Mouse (Mus musculus): Measurements from ENCODE around the gene Zfhx3. TPM values are rescaled to one million over a fixed set of nuclear protein-coding genes. Genes with fewer than 3 reads are reported as not detected.

Gene Zfhx3
- polyA plus RNA-seq, 1 experiment from 2014 or later: 8.4 TPM

DNA sequence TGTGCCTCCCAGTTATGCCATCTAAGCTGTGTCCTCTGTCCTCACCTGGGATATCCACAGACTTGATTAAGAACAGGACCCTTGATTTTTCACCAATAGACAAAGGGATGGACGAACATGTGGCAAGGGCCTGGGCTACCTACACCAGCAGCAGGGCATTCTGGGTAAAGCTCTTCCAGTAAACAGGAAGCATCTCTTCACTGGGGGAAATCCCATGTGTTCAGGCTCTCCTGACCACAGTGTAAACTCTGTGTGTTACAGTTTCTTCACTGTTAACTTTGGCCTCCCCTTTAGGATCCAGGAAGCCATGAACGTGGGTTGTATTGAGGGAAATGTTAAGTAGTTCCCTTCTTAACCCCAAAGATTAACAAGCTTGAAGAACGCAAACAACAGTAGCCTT, 906.0 kb downstream of the Zfhx3 start:
- WGBS (ENCODE audit: insufficient replicate concordance): 76% methylated on average over 3 of the region's 3 CpGs
- Histone ChIP-seq H3K27ac (ENCODE audit: low read depth, low read length) (no peak overlapping the region), H3K36me3 (ENCODE audit: control insufficient read depth, insufficient read depth, low read length) (no peaks in the 10 kb centered on the region), H3K4me3 (ENCODE audit: low read depth, low read length) (no peak overlapping the region), H3K9me3 (replicated peaks; ENCODE audit: control insufficient read depth, low read length) (no peaks in the 10 kb centered on the region), H3K27me3 (ENCODE audit: control insufficient read depth, insufficient read depth, low read length) (no peaks in the 10 kb centered on the region), H3K4me2 (no peak overlapping the region), H3K9ac (ENCODE audit: low read depth, low read length) (no peak overlapping the region), H3K4me1 (ENCODE audit: control insufficient read depth, insufficient read depth, low read length) (no peaks in the 10 kb centered on the region)
- ATAC-seq (replicated peaks; ENCODE audit: insufficient number of reproducible peaks, low FRiP score, low TSS enrichment): no peak

DNA sequence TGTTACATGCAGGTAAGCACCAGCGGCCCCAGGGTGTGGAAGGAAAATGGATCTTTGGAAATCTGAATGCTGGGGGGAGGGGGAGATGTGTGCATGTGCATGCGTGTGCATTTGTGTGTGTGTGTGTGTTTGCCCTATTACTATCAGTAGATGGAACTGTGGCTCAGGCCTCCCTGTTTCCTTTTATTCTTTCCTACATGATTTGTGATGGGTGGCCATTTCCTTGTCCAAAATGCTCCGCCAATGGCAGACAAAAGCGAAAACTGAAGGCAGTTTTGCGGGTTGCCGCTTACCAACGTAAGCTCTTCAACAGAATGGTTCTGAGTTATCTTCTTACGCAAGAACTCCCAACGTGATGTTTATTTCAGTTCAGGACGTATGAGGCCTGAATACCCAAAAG, 910.6 kb downstream of the Zfhx3 start:
- Histone ChIP-seq H3K36me3 (ENCODE audit: control insufficient read depth, insufficient read depth, low read length) (peaks cover 4% of the 10 kb centered on the region; the same call in 1 of the 2 replicates), H3K9me3 (replicated peaks; ENCODE audit: control insufficient read depth, low read length) (no peaks in the 10 kb centered on the region), H3K4me2 (no peak overlapping the region), H3K4me3 (ENCODE audit: low read depth, low read length) (no peak overlapping the region), H3K27ac (ENCODE audit: low read depth, low read length) (no peak overlapping the region), H3K9ac (ENCODE audit: low read depth, low read length) (no peak overlapping the region), H3K4me1 (ENCODE audit: control insufficient read depth, insufficient read depth, low read length) (peaks cover 12% of the 10 kb centered on the region), H3K27me3 (ENCODE audit: control insufficient read depth, insufficient read depth, low read length) (no peaks in the 10 kb centered on the region)
- ATAC-seq (replicated peaks; ENCODE audit: insufficient number of reproducible peaks, low FRiP score, low TSS enrichment): no peak
- WGBS (ENCODE audit: insufficient replicate concordance): 85% methylated on average over 10 of the region's 10 CpGs

DNA sequence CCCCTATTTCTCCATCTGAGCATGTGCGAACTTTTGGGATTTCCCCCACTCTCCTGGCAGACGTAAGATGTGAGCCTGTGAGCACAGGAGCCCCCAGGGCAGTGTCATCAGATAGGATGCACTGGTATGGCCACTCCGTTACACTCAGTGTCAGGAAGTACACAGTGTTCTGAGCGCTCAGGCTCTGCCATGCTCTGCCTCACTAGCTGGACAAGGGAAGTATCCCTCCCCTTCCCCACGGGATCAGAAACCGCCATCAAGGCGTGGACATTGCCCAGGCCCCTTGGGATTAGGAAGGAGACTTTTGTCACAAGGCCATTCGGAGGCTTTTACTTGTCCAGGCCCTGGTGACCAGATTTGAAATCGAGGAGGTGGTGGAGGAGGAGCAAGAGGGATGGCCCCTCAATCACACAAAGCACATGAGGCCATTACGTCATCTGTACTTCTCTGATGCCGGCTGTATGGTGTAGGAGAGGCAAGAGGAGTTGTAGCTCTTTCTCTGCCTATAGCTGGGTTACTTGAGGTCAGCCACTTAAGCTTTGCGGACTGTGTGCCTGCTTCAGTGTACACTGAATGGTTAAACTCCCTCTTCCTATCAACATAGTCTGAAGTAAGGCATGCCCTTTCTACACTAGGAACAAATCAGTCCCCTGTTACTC, 912.1 kb downstream of the Zfhx3 start:
- 54% methylated on average over 12 of the region's 12 CpGs for WGBS (ENCODE audit: insufficient replicate concordance)
- Histone ChIP-seq H3K27me3 (ENCODE audit: control insufficient read depth, insufficient read depth, low read length) (no peaks in the 10 kb centered on the region), H3K27ac (ENCODE audit: low read depth, low read length) (peak overlapping the region; percentile 41; the same call in 1 of the 2 replicates), H3K9me3 (replicated peaks; ENCODE audit: control insufficient read depth, low read length) (no peaks in the 10 kb centered on the region), H3K9ac (ENCODE audit: low read depth, low read length) (no peak overlapping the region), H3K4me2 (no peak overlapping the region), H3K36me3 (ENCODE audit: control insufficient read depth, insufficient read depth, low read length) (peaks cover 6% of the 10 kb centered on the region), H3K4me3 (ENCODE audit: low read depth, low read length) (no peak overlapping the region), H3K4me1 (ENCODE audit: control insufficient read depth, insufficient read depth, low read length) (peaks cover 12% of the 10 kb centered on the region)
- no peak for ATAC-seq (replicated peaks; ENCODE audit: insufficient number of reproducible peaks, low FRiP score, low TSS enrichment)

DNA sequence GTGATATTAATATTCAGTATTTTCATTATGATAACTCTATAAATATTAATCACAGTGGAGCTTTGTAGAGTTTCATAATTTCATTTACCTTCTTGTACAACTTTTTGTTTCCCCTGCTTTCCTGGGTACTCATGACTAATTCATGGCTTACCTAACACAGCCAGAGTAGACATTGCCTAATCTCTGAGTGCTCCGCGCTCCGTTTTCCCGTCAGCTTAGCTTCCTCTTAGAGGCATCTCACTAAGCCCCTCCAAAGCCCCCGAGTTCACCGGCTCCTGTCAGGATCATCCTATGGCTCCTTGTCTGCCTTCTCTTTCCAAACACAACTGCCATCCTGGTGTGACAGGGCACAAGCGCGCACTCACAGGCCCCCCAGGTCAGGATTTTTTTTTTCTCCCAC, 916.6 kb downstream of the Zfhx3 start:
- Histone ChIP-seq H3K36me3 (ENCODE audit: control insufficient read depth, insufficient read depth, low read length) (peaks cover 6% of the 10 kb centered on the region), H3K27me3 (ENCODE audit: control insufficient read depth, insufficient read depth, low read length) (no peaks in the 10 kb centered on the region), H3K4me3 (ENCODE audit: low read depth, low read length) (no peak overlapping the region), H3K4me1 (ENCODE audit: control insufficient read depth, insufficient read depth, low read length) (peaks cover 10% of the 10 kb centered on the region), H3K9ac (ENCODE audit: low read depth, low read length) (no peak overlapping the region), H3K27ac (ENCODE audit: low read depth, low read length) (no peak overlapping the region), H3K4me2 (no peak overlapping the region), H3K9me3 (replicated peaks; ENCODE audit: control insufficient read depth, low read length) (no peaks in the 10 kb centered on the region)
- ATAC-seq (replicated peaks; ENCODE audit: insufficient number of reproducible peaks, low FRiP score, low TSS enrichment): no peak
- WGBS (ENCODE audit: insufficient replicate concordance): 79% methylated on average over 8 of the region's 8 CpGs

DNA sequence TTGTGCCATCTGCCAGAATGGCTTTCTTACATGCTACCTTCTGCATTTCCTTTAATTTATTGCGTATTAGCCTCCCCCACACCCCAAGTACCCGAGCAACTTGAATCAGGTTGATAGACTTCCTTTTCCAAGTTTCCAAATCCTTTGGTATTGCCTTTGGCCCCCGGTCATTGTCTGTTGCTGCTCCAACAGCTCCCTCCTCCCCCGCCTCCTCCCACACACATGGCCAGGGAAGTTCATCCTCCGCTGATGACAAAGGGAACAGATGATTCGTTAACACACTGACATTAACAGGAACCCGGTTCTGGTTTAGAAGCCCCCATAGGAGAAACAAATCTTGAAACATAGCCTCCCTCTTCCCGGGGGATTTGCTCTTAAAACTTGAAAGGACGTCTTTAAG, 917.5 kb downstream of the Zfhx3 start:
- Histone ChIP-seq H3K4me3 (ENCODE audit: low read depth, low read length) (no peak overlapping the region), H3K27me3 (ENCODE audit: control insufficient read depth, insufficient read depth, low read length) (no peaks in the 10 kb centered on the region), H3K27ac (ENCODE audit: low read depth, low read length) (no peak overlapping the region), H3K4me1 (ENCODE audit: control insufficient read depth, insufficient read depth, low read length) (peaks cover under 1% of the 10 kb centered on the region; the same call in 1 of the 2 replicates), H3K9me3 (replicated peaks; ENCODE audit: control insufficient read depth, low read length) (no peaks in the 10 kb centered on the region), H3K9ac (ENCODE audit: low read depth, low read length) (no peak overlapping the region), H3K36me3 (ENCODE audit: control insufficient read depth, insufficient read depth, low read length) (peaks cover 6% of the 10 kb centered on the region), H3K4me2 (no peak overlapping the region)
- no peak for ATAC-seq (replicated peaks; ENCODE audit: insufficient number of reproducible peaks, low FRiP score, low TSS enrichment)
- WGBS (ENCODE audit: insufficient replicate concordance): 64% methylated on average over 9 of the region's 9 CpGs

DNA sequence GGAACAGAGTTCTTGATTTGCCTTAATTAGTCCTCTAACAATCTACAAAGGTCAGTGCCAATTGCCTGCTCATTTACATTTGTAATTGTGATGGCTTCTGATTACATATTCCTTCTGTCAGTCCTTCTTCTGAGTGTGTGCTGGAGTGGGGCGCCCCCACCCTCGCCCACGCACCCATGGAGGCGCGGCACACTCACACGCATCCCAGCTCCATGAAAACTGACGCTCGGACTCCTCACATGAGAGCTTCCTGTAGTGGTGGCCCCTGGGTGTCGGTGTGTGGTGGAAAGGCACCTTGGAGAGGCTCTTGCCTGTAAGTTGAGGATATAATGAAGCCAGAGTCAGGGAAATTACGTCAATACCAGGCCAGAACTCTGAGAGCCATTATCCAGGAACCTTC, 921.0 kb downstream of the Zfhx3 start:
- H3K27ac ChIP-seq (ENCODE audit: low read depth, low read length): no peak overlapping the region
- no peak overlapping the region for H3K9ac ChIP-seq (ENCODE audit: low read depth, low read length)
- ATAC-seq (replicated peaks; ENCODE audit: insufficient number of reproducible peaks, low FRiP score, low TSS enrichment): no peak
- WGBS (ENCODE audit: insufficient replicate concordance): 93% methylated on average over 10 of the region's 10 CpGs
- H3K4me3 ChIP-seq (ENCODE audit: low read depth, low read length): no peak overlapping the region
- no peaks in the 10 kb centered on the region for H3K27me3 ChIP-seq (ENCODE audit: control insufficient read depth, insufficient read depth, low read length)
- H3K9me3 ChIP-seq (replicated peaks; ENCODE audit: control insufficient read depth, low read length): no peaks in the 10 kb centered on the region
- peaks cover under 1% of the 10 kb centered on the region; the same call in 1 of the 2 replicates for H3K36me3 ChIP-seq (ENCODE audit: control insufficient read depth, insufficient read depth, low read length)
- no peak overlapping the region for H3K4me2 ChIP-seq
- peaks cover 10% of the 10 kb centered on the region for H3K4me1 ChIP-seq (ENCODE audit: control insufficient read depth, insufficient read depth, low read length)

DNA sequence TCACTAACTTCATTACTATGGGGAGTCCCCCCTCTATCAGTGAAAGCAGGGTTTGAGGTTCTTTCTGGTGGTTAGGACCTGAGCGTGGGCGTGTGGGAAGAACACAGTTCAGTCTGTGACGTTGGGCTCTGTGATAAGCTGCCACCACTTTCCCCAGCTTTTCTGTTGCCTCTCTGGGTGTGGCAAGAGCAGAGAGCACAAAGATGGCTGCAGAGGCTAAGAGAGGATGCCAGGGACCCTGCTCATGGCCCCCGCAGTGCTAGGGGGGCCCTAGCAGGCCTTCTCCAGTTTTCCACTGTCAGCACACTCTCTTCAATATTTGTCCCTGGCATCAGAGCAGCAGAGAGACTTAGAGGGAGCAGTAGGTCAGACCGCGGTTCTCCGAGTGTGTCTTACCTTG, 924.0 kb downstream of the Zfhx3 start:
- WGBS (ENCODE audit: insufficient replicate concordance): 87% methylated on average over 7 of the region's 7 CpGs
- H3K4me2 ChIP-seq: no peak overlapping the region
- no peak overlapping the region for H3K27ac ChIP-seq (ENCODE audit: low read depth, low read length)
- H3K36me3 ChIP-seq (ENCODE audit: control insufficient read depth, insufficient read depth, low read length): no peaks in the 10 kb centered on the region
- no peak overlapping the region for H3K9ac ChIP-seq (ENCODE audit: low read depth, low read length)
- no peaks in the 10 kb centered on the region for H3K9me3 ChIP-seq (replicated peaks; ENCODE audit: control insufficient read depth, low read length)
- no peak for ATAC-seq (replicated peaks; ENCODE audit: insufficient number of reproducible peaks, low FRiP score, low TSS enrichment)
- no peaks in the 10 kb centered on the region for H3K27me3 ChIP-seq (ENCODE audit: control insufficient read depth, insufficient read depth, low read length)
- H3K4me3 ChIP-seq (ENCODE audit: low read depth, low read length): no peak overlapping the region
- H3K4me1 ChIP-seq (ENCODE audit: control insufficient read depth, insufficient read depth, low read length): peaks cover 16% of the 10 kb centered on the region

DNA sequence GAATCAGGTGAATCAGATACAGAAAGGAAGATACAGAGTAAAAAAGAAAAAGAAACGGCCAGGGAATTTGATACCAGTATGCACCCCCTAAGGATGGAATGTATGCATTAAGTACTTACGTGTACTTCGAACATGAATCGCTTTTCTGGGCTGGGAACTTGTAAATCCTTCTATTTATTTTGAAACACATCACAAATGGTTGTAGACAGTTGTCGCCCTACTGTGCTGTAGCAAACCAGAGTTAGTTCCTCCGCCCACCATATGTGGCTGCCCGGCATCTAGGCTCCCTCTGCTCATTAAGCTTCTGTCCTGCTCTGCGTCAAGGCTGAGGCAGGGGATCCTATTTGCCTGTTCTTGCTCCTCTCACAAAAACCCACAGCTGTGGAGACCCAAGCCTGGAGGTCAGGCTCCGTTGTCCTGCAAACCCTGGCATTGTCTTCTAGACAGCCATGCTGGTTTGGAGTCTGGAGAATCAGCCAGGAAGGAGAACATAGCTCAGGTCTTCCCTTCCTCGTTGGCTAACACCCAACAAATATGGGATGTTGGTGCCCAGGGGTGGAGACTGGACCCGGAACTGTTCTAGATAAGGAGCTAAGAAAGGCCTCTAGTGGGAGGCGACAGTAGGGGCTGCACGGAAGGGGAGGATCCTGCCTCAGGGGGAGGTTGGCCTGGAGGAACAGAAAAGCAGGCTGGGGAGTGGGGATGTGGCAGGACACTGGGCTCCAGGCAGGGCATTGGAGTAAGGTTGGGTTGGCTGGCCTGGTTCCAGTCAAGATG, 925.2 kb downstream of the Zfhx3 start:
- Histone ChIP-seq H3K9ac (ENCODE audit: low read depth, low read length) (no peak overlapping the region), H3K4me2 (no peak overlapping the region), H3K36me3 (ENCODE audit: control insufficient read depth, insufficient read depth, low read length) (no peaks in the 10 kb centered on the region), H3K4me1 (ENCODE audit: control insufficient read depth, insufficient read depth, low read length) (peaks cover 16% of the 10 kb centered on the region), H3K9me3 (replicated peaks; ENCODE audit: control insufficient read depth, low read length) (no peaks in the 10 kb centered on the region), H3K27ac (ENCODE audit: low read depth, low read length) (peak overlapping the region; percentile 2; the same call in 1 of the 2 replicates), H3K4me3 (ENCODE audit: low read depth, low read length) (no peak overlapping the region), H3K27me3 (ENCODE audit: control insufficient read depth, insufficient read depth, low read length) (no peaks in the 10 kb centered on the region)
- ATAC-seq (replicated peaks; ENCODE audit: insufficient number of reproducible peaks, low FRiP score, low TSS enrichment): peak; percentile 76
- WGBS (ENCODE audit: insufficient replicate concordance): 59% methylated on average over 13 of the region's 13 CpGs
